Mouse (Mus musculus) embryonic fibroblast, embryonic 13.5 days (primary cell): Measurements from ENCODE around the gene Daglb. TPM values are rescaled to one million over a fixed set of nuclear protein-coding genes. Genes with fewer than 3 reads are reported as not detected.
"Not testable (repeated sequence)": the region's sequence is repeated elsewhere in the genome, so short reads cannot be mapped to it uniquely, and the experiment has no call there.

Source experiments
- H3K27ac ChIP-seq: 2 replicates; pipeline ENCODE4 v1.5.1; 2012; ENCODE audit warnings: low read length, control low read depth, inconsistent platforms; ENCODE audit not compliant: insufficient read depth
- H3K4me1 ChIP-seq: 2 replicates; pipeline ENCODE4 v1.6.1; 2011; ENCODE audit warnings: low read length; ENCODE audit not compliant: control insufficient read depth, insufficient read depth
- H3K4me3 ChIP-seq: 2 replicates; pipeline ENCODE4 v1.5.1; 2011; ENCODE audit warnings: mild to moderate bottlenecking, control low read depth, low read length; ENCODE audit not compliant: insufficient read depth
- CTCF ChIP-seq: IDR thresholded peaks from 2 replicates; pipeline ENCODE4 v1.5.1; 2011; ENCODE audit warnings: mild to moderate bottlenecking, control low read depth, low read length, moderate library complexity, borderline replicate concordance; ENCODE audit not compliant: insufficient read depth
- POLR2A ChIP-seq: IDR thresholded peaks from 2 replicates; pipeline ENCODE4 v1.6.1; 2011; ENCODE audit warnings: low read depth, mild to moderate bottlenecking, control low read depth, low read length, moderate library complexity
- polyA plus RNA-seq: library from polyadenylated mRNA; stranded (reverse); fragments of >200 nt; gene quantifications from 2 replicates; pipeline ENCODE4 v1.2.4, GENCODE M21; 2011; ENCODE audit warnings: low read depth; ENCODE audit not compliant: missing spikeins, insufficient read length

Gene Daglb
- polyA plus RNA-seq, 1 experiment: 6.2 TPM

GRCm38 (mm10) chr5:143484955-143485354, 20.6 kb downstream of the Daglb start:
- Histone ChIP-seq H3K4me3 (no peak overlapping the region), H3K4me1 (no peaks in the 10 kb centered on the region), H3K27ac (no peak overlapping the region)
- TF ChIP-seq CTCF (no peak), POLR2A (no peak)

- H3K27ac ChIP-seq: no peak overlapping the region
- no peak for TF ChIP-seq CTCF
- TF ChIP-seq POLR2A: no peak
- H3K4me1 ChIP-seq: no peaks in the 10 kb centered on the region
- no peak overlapping the region for H3K4me3 ChIP-seq
Observed at GRCm38 (mm10) chr5:143487193-143487592, 22.8 kb downstream of the Daglb start.

DNA sequence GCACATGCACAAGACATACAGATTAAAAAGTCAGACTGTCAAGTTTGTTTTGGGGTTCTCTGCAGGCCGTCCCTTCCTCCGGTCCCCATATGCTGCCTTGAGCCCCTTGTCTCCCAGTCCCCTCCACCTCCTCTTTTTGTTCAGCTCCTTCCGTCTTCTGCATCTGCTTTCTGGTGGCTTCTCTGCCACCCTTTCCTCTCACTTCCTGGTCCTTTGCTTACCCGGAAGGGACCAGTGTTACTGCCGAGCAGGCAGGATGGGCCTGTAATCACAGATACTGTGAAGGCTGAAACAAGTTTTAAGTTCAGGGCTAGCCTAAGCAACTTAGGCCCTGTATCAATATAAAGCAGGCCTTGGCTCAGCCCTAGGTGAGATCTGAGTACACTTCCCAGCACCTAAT, 23.6 kb downstream of the Daglb start:
- Histone ChIP-seq H3K4me1 (no peaks in the 10 kb centered on the region), H3K27ac (no peak overlapping the region), H3K4me3 (no peak overlapping the region)
- TF ChIP-seq CTCF: no peak

DNA sequence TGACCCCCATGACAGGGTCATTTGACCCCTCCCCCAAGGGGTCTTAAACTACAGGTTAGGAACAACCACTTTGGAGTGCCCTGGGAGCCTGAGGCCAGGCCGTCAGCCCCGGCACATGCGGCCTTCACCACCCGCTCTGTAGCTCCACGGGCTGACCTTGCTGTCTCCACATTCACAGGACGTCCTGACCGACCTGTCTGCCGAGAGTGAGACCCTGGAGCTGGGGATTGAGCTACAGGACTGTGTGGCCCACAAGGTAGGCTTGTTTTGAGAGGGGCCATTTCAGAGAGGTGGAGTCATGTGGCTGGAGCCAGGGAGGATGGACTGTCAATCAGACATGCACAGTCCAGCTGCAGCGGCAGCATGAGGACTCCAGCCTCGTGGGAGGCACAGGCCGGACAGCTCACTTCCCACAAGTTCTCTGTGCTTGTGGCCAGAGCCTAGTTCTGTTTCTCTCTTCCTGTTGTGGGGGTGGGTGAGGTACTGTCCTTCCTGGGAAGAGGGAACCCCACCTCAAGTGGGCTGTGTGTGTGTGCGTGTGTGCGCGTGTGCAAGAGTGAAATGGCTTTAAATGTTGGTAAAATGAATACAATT, 25.5 kb downstream of the Daglb start:
- TF ChIP-seq POLR2A: no peak
- no peak for TF ChIP-seq CTCF
- no peak overlapping the region for H3K4me3 ChIP-seq
- H3K4me1 ChIP-seq: no peaks in the 10 kb centered on the region
- no peak overlapping the region for H3K27ac ChIP-seq

DNA sequence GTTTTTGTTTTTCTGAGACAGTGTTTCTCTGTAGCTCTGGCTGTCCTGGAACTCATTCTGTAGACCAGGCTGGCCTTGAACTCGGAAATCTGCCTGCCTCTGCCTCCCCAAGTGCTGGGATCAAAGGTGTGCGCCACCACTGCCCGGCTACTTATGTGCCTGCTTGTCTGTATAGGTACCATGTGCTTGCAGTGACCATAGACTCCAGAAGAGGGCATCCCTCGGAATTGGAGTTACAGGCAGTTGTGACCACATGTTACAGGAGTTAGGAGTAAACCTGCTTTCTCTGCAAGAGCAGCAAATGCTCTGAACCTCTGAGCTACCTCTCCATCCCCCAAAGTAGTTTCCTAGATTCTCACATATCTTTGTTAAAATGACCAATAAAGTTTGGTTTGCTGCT, 27.4 kb downstream of the Daglb start:
- TF ChIP-seq POLR2A (no peak), CTCF (no peak)

GRCm38 (mm10) chr5:143493163-143493562, 28.8 kb downstream of the Daglb start:
- Histone ChIP-seq H3K27ac (no peak overlapping the region), H3K4me1 (no peaks in the 10 kb centered on the region), H3K4me3 (no peak overlapping the region)
- TF ChIP-seq POLR2A (no peak), CTCF (no peak)

More for the DNA sequence above, 27.4 kb downstream of the Daglb start:
- Histone ChIP-seq H3K4me3 (no peak overlapping the region), H3K27ac (no peak overlapping the region), H3K4me1 (no peaks in the 10 kb centered on the region)

DNA sequence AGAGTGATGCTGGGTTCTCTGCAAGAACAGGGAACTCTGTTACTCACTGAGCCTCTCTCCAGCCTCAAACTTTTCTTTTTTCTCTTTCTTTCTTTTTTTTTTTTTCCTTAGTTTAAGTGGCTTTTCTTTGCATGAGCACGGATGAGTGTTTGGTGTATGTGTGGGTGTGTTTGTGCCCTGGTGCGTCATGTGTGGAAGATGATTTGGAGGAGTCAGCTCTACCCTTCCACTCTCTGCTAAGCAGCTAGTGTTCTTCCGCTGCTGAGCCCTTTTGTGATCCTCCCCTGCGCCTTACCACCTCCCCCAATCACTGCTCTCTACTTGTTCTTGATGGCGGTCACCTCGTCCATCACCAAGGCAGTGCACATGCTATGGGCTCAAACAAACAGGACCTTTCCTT, 31.3 kb downstream of the Daglb start:
- Histone ChIP-seq H3K27ac (no peak overlapping the region), H3K4me3 (no peak overlapping the region)
- TF ChIP-seq POLR2A (no peak), CTCF (no peak)

GRCm38 (mm10) chr5:143497451-143497850, 33.1 kb downstream of the Daglb start:
- no peaks in the 10 kb centered on the region for H3K4me1 ChIP-seq
- no peak overlapping the region for H3K4me3 ChIP-seq
- TF ChIP-seq CTCF (0 out of 2 replicates have a peak, but pooled peaks have one; percentile 3), POLR2A (no peak)
- no peak overlapping the region for H3K27ac ChIP-seq

More for the DNA sequence above, 31.3 kb downstream of the Daglb start:
- H3K4me1 ChIP-seq: no peaks in the 10 kb centered on the region

GRCm38 (mm10) chr5:143499197-143499596, 34.8 kb downstream of the Daglb start:
- no peak overlapping the region for H3K4me3 ChIP-seq
- no peaks in the 10 kb centered on the region for H3K4me1 ChIP-seq
- TF ChIP-seq POLR2A (no peak), CTCF (no peak)
- no peak overlapping the region for H3K27ac ChIP-seq

- no peak overlapping the region for H3K27ac ChIP-seq
- H3K4me3 ChIP-seq: no peak overlapping the region
- TF ChIP-seq POLR2A (no peak), CTCF (no peak)
- H3K4me1 ChIP-seq: no peaks in the 10 kb centered on the region
Observed at GRCm38 (mm10) chr5:143499686-143500085, 35.3 kb downstream of the Daglb start.

- H3K27ac ChIP-seq, H3K4me1 ChIP-seq, H3K4me3 ChIP-seq: not testable (repeated sequence)
Observed at GRCm38 (mm10) chr5:143500711-143501110, 36.3 kb downstream of the Daglb start.
